Mouse (Mus musculus) fat pad, adult 2 months (tissue): Measurements from ENCODE around the gene Vmn2r42.
"Not testable (repeated sequence)": the region's sequence is repeated elsewhere in the genome, so short reads cannot be mapped to it uniquely, and the experiment has no call there.

Source experiments
- DNase-seq: peaks from one replicate; pipeline ENCODE4 v3.0.0-alpha.2; 2011; ENCODE audit warnings: low read depth, low spot score; ENCODE audit errors: extremely low read depth

Vmn2r42 gene

GRCm38 (mm10) chr7:8200220-8200619 lies at the start of gene Vmn2r42:
Gene Vmn2r42, minus strand, starts transcription at chr7:8200320.
- not testable (repeated sequence) for DNase-seq

GRCm38 (mm10) chr7:8161554-8161953 lies 38.6 kb downstream of the Vmn2r42 start, which contains the start of gene Vmn2r41:
Gene Vmn2r41, minus strand, starts transcription at chr7:8161654.
- not testable (repeated sequence) for DNase-seq
